Mouse (Mus musculus) right cerebral cortex, postnatal 4 days (tissue): ENCODE data around the gene Dnm3.

Experiments used
- DNase-seq: peaks from one replicate; pipeline ENCODE4 v3.0.0-alpha.2; 2022

Dnm3 gene

GRCm38 (mm10) chr1:162015247-162015862 is 462.5 kb downstream of the Dnm3 start:
- DNase-seq = no peak

GRCm38 (mm10) chr1:162013561-162013960 is 464.3 kb downstream of the Dnm3 start:
- DNase-seq = no peak

DNA sequence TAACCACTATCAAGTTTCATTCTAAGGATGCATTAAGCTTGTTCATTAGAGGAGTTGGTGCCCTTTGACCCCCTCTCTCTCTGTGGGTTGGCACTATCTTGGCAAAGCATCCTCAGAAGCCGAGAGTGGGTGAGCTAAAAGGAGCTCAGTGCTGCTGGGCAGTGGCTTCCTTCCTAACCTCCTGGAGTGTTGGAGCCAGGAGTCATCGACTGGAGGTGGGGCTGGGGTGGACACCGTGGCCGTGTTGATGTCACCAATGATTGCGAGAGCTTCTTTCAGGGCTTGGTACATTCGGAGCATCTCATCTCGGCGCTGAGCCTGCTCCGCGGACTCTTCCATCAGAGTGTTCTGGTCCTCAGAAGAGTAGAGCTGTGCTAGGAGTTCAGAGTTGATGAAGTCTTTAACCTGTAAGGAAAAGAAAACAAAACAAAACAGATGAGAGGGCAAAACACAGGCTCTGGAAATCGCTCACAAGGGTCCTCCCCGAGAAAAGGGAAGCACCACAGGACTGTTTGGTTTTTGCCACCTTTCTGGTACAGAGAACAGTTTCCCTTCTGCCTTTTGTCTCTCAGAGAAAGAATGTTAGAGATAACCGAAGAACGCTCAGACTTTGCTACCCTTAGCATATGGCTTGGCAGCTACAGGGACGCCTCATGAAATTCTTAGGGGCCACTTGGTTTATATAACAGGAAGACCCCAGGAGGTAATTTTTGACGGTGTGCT is 466.1 kb downstream of the Dnm3 start:
- no peak for DNase-seq

DNA sequence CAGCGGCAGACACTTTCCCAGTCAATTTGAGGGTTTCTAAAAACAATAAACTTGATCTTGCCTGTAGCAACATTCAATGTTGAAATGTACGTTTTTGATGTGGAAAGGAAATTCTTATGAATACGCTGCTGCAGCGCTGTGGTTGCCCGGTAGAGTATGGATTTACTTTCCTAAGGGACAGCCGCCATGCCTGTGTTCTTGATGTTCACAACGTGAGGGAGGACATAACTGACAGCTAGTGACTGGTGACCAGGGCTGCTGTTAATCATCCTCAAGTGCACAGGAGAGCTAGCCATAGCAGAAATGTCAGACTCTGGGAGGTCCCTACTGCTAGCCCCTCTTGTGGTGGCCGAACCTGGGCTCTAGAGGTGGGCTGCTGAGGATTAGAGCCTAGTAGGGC is 468.7 kb downstream of the Dnm3 start:
- no peak for DNase-seq

DNA sequence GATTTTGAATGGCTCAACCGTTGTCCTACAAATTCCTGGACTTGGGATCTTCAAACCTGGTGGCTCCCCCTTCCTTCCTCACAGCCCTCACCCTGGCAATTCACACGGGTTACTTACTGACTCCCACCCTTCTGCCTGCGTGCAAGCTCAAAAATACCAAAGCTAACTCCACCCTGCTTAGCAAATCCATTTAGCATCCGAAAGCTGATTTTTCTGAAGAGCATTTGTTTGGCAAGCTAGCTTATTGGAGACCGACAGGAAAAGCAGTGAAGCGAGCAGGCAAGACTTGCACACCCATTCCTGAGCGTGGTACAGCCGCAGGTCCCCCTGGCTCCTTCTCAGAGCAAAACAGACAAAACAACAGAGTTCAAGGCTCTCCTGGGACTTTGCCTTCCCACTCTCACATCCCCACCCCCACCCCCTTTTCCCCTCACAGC is 469.2 kb downstream of the Dnm3 start:
- DNase-seq = no peak

GRCm38 (mm10) chr1:162008208-162008607 is 469.6 kb downstream of the Dnm3 start:
- no peak for DNase-seq

DNA sequence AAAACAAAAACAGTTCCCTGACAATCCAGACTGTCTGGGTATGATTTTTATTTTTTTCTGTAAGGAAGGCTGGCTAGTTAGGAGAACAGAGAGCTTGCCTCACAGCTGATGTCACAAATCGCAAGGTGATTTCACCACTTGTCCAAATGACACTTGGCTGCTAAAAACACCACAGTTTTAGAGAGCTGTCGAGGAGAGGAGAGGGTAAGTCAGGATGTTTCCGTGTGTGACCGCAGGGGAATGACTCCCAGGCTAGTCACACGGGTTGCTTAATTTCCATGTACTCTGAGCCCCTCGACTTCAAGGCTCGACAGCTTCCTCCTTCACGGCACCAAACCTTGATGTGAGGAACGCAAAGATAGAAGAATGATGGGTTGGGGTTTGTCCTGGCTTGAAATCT is 471.7 kb downstream of the Dnm3 start:
- no peak for DNase-seq

- no peak for DNase-seq
Observed at GRCm38 (mm10) chr1:162004821-162005770, 472.7 kb downstream of the Dnm3 start.

DNA sequence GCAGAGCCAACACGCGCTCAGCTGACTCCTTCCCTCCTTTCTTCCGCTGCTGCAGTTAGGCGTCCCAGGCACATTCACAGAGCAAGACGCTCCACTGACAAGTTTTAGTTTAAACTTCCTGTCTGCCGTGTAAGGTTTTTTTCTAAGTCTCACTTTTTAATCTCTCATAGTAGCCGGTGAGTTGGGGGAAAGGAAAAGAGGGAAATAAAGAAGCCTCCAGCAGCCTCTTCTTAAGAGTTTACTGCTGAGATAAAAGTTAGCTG is 473.4 kb downstream of the Dnm3 start:
- no peak for DNase-seq

- no peak for DNase-seq
Observed at GRCm38 (mm10) chr1:162003729-162004517, 473.9 kb downstream of the Dnm3 start.

DNA sequence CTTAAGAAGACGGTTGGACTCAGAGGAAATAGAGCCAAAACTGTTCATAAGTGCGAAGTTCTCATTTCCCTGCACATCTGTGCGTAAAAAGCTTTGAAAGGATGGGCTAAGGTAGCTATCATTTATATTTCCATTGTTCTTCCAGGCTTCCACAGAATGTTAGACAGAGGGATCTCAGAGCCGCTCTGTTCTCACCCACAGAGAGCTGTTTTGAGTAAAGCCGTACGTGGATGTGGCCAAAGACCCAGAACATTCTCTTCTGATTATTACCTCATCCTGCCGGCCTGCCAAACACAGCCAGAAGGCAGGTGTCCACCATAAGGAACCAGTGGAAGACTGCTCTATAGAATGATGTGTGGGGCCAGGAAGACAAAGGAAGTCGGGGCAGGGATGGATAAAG is 476.5 kb downstream of the Dnm3 start:
- DNase-seq = no peak

GRCm38 (mm10) chr1:161999882-162000371 is 477.9 kb downstream of the Dnm3 start:
- peak; percentile 44 for DNase-seq

DNA sequence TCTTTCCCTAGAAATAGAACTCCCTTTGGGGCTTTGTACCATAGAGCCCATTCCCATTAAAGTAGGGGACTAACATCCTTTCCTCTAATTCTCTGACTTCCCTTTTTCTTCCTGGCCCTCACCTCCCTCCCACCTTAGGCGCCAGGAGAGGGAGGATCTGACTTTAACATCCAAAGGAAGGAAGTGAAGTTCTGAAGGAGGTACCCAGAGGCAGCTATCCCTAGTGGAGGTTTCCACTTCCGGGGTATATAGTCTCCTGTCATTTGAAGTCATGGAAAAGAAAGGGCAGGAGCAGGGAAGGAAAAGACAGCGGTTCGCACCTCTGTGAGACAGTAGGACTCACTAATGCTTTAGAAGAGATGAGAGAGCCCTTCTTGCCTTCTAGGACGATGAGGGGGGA is 478.5 kb downstream of the Dnm3 start:
- DNase-seq = no peak

GRCm38 (mm10) chr1:161998781-161999180 is 479.1 kb downstream of the Dnm3 start:
- DNase-seq = no peak

- no peak for DNase-seq
Observed at GRCm38 (mm10) chr1:161992389-161992788, 485.4 kb downstream of the Dnm3 start.

- no peak for DNase-seq
Observed at GRCm38 (mm10) chr1:161991846-161992245, 486.0 kb downstream of the Dnm3 start.

DNA sequence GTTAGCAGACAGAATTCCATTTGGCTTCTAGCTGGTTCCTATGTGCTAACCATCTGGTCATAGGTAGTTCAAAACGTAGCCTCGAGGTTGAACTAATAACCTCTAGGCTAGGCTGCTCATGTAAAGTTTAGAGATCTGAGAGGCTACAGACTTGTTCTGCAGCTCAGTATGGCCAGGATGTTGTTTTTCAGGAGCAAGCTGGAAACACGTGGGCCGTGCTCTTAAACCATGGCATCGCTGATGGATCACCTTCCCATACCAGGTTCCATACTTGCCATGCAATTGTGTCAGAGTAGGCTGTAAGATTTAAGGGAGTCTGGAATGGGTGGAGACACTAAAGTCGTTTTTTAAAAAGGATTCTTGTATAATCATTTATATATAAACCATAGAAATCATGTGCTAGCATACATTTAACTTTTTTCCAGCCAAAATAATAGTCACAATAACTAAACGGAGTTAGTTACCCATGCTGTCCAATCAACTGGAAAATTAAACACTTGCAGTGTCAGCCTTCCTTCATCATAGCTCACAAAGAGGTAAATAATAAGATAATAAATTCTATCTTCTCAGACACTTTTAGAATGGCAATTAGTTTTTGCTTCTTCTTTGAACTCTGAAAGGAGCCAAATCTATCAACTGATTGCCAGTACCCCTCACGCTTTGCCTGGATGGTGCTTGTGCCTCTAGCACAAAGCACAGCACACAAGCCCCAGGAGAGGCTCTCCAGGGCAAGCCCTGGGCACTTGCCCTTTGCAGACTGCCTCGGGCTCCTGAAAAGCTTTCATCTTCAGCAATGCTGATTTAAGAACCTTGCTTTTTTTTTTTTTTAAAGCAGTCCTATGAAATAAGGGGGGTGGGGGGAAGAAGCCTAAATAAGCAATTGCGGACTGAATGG is 486.9 kb downstream of the Dnm3 start:
- no peak for DNase-seq

- no peak for DNase-seq
Observed at GRCm38 (mm10) chr1:161983979-161984566, 493.8 kb downstream of the Dnm3 start.

DNA sequence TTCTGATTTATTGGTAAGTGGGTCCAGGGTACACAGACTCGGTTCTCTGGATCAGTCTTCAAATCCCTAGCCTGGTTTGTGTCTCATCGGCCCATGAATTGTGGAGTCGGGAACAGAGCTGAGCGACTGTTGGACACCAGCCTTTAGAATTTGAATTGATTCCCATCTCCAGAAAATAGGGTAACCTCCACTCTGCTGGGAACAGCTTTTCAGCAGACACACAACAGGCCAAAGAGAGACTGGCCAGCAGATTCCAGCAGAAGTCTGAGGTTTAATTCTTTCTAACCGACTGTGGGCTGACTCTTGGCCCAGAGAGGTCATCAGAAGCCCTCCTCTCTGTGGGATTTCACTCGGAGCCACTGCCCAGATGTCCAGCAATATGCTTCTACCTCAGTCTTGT is 494.4 kb downstream of the Dnm3 start:
- DNase-seq = no peak

DNA sequence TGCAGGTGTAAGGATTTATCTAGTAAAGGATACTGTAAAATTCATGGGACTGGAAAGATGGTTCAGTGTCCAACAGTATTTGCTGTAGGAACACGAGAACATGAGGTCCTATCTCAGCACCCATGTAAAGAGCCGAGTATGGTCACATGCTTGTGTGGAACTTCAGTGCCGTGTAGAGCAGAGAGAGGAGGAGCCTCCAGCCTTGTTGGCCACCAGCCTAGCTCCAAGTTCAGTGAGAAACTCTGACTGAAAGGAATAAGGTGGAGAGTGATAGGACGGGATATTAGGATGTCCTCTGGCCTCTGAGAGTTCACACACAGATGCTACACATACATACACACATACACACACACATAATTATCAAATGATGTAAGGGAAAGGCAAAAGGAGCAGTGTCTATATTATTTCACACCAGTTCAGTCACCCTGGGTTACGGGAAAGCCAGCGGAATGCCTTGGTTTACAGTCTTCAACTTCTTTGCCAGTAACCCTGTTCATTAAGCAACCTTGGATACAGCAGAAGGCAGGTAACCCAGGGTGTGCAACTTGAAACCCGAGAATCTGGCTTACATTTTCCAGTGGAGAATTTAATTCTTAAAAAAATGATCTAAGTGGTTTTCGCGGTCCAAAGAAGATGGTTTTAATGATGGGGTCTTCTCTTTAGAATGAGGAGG is 497.1 kb downstream of the Dnm3 start:
- DNase-seq = no peak

- DNase-seq = no peak
Observed at GRCm38 (mm10) chr1:161980046-161980445, 497.8 kb downstream of the Dnm3 start.
